Mouse (Mus musculus) olfactory bulb, adult 2 months (tissue): ENCODE results near the gene Pax4. TPM values are rescaled to one million over a fixed set of nuclear protein-coding genes. Genes with fewer than 3 reads are reported as not detected.

Source experiments
- H3K27ac ChIP-seq: fragments of 200-500 bp; 2 replicates; pipeline ENCODE4 v1.5.1; 2012; ENCODE audit warnings: low read depth, low read length; ENCODE audit not compliant: insufficient read depth
- H3K4me1 ChIP-seq: fragments of 200-500 bp; 2 replicates; pipeline ENCODE4 v1.6.1; 2012; ENCODE audit warnings: low read length; ENCODE audit not compliant: control insufficient read depth, insufficient read depth
- H3K4me3 ChIP-seq: fragments of 200-500 bp; 2 replicates; pipeline ENCODE4 v1.5.1; 2012; ENCODE audit warnings: mild to moderate bottlenecking, low read depth, low read length, moderate library complexity; ENCODE audit not compliant: insufficient read depth
- CTCF ChIP-seq: fragments of 200-500 bp; IDR thresholded peaks from 2 replicates; pipeline ENCODE4 v1.5.1; 2012; ENCODE audit warnings: low read depth, mild to moderate bottlenecking, low read length, moderate library complexity; ENCODE audit not compliant: insufficient read depth
- POLR2A ChIP-seq: fragments of 200-500 bp; IDR thresholded peaks from 2 replicates; pipeline ENCODE4 v1.6.1; 2012; ENCODE audit warnings: mild to moderate bottlenecking, low read depth, low read length, moderate library complexity; ENCODE audit not compliant: insufficient read depth
- WGBS: fragments of 180-500 bp; shearing (Covaris S2); methylation state at CpG from one replicate; pipeline ENCODE4 v1.1.7; 2018; 5-methylcytosine and 5-hydroxymethylcytosine counted together
- polyA plus RNA-seq: library from polyadenylated mRNA; stranded (reverse); fragments of >200 nt; gene quantifications from 2 replicates; pipeline ENCODE4 v1.2.4, GENCODE M21; 2012; ENCODE audit warnings: low replicate concordance; ENCODE audit not compliant: missing spikeins, insufficient read depth, insufficient read length

Gene Pax4
- polyA plus RNA-seq, 1 experiment, result not detected

GRCm38 (mm10) chr6:28396051-28396852 lies 52.9 kb downstream of the Pax4 start:
- H3K4me3 ChIP-seq, result no peak overlapping the region
- no peak overlapping the region for H3K27ac ChIP-seq

More at GRCm38 (mm10) chr6:28396051-28396852, 52.9 kb downstream of the Pax4 start:
- 71% methylated on average over 15 of the region's 15 CpGs for WGBS
- peaks cover 6% of the 10 kb centered on the region; the same call in 1 of the 2 replicates for H3K4me1 ChIP-seq
- TF ChIP-seq POLR2A (no peak), CTCF (no peak)

Other genes starting within 250 kb of the Pax4 start
- not detected in 2 replicates for gene Zfp800, start 51.3 kb downstream of the Pax4 start, polyA plus RNA-seq
- not detected in 2 replicates for gene Arf5, start 25.8 kb downstream of the Pax4 start, polyA plus RNA-seq
- gene Fscn3, start 21.6 kb downstream of the Pax4 start, polyA plus RNA-seq, result not detected in 2 replicates
- gene Gcc1, start 21.0 kb downstream of the Pax4 start, polyA plus RNA-seq, result not detected in 2 replicates
- not detected in 2 replicates for gene Snd1, start 25.8 kb upstream of the Pax4 start, polyA plus RNA-seq